Mouse (Mus musculus) ES-Bruce4 (cell line): Measurements from ENCODE around the gene Plac1.

Source experiments
- CTCF ChIP-seq: IDR thresholded peaks from one replicate; pipeline ENCODE4 v1.8.1; 2011; ENCODE audit warnings: low read depth, low read length
- POLR2A ChIP-seq: IDR thresholded peaks from one replicate; pipeline ENCODE4 v1.8.1; 2011; ENCODE audit warnings: low read length; ENCODE audit not compliant: insufficient read depth

GRCm38 (mm10) chrX:53212485-53212884 lies 27.4 kb downstream of the Plac1 start:
- TF ChIP-seq CTCF: no peak
- no peak for TF ChIP-seq POLR2A
